24 mouse cellular contexts compared by ENCODE assay signal in the genomic region with DNA sequence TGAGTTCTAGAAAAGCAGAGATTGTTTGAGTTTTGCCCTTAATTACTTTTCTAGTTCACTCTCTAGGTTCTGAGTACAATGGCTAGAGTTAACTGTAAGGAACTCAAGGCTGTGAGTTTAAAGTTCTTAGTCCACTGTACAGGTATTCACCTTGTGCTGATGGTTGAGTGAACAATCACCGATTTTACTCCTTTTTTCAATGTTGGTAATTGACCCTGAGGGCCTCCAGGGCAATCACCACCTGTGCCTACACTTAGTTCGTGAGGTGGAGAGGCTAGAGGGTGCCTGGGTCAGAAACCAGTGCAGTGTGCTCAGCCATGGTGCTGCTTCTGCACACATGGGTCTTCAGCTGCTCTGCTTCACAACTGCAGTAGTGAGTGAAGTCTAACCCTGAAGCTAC. TPM values are rescaled to one million over a fixed set of nuclear protein-coding genes. Genes with fewer than 3 reads are reported as not detected.
A peak's percentile ranks its signal among the peaks of the same experiment; 100 is the strongest.
DNase-seq lines count a peak whose midpoint lies in the region; ATAC-seq and TF ChIP-seq lines count a peak whose summit lies in the region.
"Had no signal": no experiment of that assay in that cellular context is flagged by ENCODE, and none has a peak within 500 bp of the region (broad histone marks: within the 10 kb centered on the region; RNA-seq: fewer than 3 reads in every experiment).

No protein-coding gene starts in this region.

- WGBS in liver, adult 2 months = 41% methylated on average over 2 of the region's 2 CpGs
- 95% methylated on average over 2 of the region's 2 CpGs for WGBS in midbrain, embryonic 15.5 days
- 90% methylated on average over 2 of the region's 2 CpGs for WGBS in midbrain, embryonic 10.5 days

- no peak overlapping the region for H3K4me3 ChIP-seq in liver, adult 2 months (ENCODE audit: insufficient read depth, low read depth, low read length)
- H3K4me3 ChIP-seq in midbrain, embryonic 15.5 days = no peak overlapping the region
- no peak overlapping the region for H3K4me3 ChIP-seq in midbrain, embryonic 10.5 days
- H3K4me3 ChIP-seq: embryonic facial prominence, embryonic 13.5 days; embryonic facial prominence, embryonic 15.5 days; erythroblast, embryonic 14.5 days; forebrain, embryonic 10.5 days; forebrain, embryonic 12.5 days had no signal

- no peaks in the 10 kb centered on the region for H3K36me3 ChIP-seq in liver, adult 2 months (ENCODE audit: control insufficient read depth, insufficient read depth, low read length)
- H3K36me3 ChIP-seq in midbrain, embryonic 15.5 days (replicated peaks) = no peaks in the 10 kb centered on the region
- H3K36me3 ChIP-seq in midbrain, embryonic 10.5 days = peaks cover 100% of the 10 kb centered on the region

- no peak overlapping the region for H3K4me2 ChIP-seq in midbrain, embryonic 15.5 days
- H3K4me2 ChIP-seq: embryonic facial prominence, embryonic 13.5 days; embryonic facial prominence, embryonic 15.5 days; forebrain, embryonic 12.5 days had no signal

- 0 out of 2 replicates have a peak, but pooled peaks have one; percentile 35 for ATAC-seq in midbrain, embryonic 15.5 days (replicated peaks)
- ATAC-seq: forebrain, embryonic 14.5 days had no signal

- no peak for TF ChIP-seq POLR2A in liver, adult 2 months (IDR thresholded peaks at IDR 0.05; ENCODE audit: extremely low read depth, insufficient read depth, low read length)

- H3K27me3 ChIP-seq in liver, adult 2 months (ENCODE audit: control insufficient read depth, insufficient read depth, low read length) = no peaks in the 10 kb centered on the region
- no peaks in the 10 kb centered on the region for H3K27me3 ChIP-seq in midbrain, embryonic 15.5 days (replicated peaks)
- no peaks in the 10 kb centered on the region for H3K27me3 ChIP-seq in midbrain, embryonic 10.5 days (ENCODE audit: low read depth, poor library complexity, severe bottlenecking)
- H3K27me3 ChIP-seq: embryonic facial prominence, embryonic 13.5 days; embryonic facial prominence, embryonic 15.5 days; forebrain, embryonic 12.5 days had no signal

- peaks cover 68% of the 10 kb centered on the region for H3K79me2 ChIP-seq in liver, adult 2 months (ENCODE audit: control insufficient read depth, insufficient read depth, low read length)

- H3K27ac ChIP-seq in liver, adult 2 months (replicated peaks; ENCODE audit: insufficient read depth, low read depth, low read length) = no peak overlapping the region
- H3K27ac ChIP-seq in midbrain, embryonic 15.5 days = no peak overlapping the region
- H3K27ac ChIP-seq in midbrain, embryonic 10.5 days (replicated peaks) = no peak overlapping the region
- H3K27ac ChIP-seq: embryonic facial prominence, embryonic 13.5 days; embryonic facial prominence, embryonic 15.5 days; forebrain, embryonic 10.5 days; forebrain, embryonic 12.5 days had no signal

- H3K4me1 ChIP-seq in liver, adult 2 months (ENCODE audit: control insufficient read depth, insufficient read depth, low read length) = peaks cover 17% of the 10 kb centered on the region
- no peaks in the 10 kb centered on the region for H3K4me1 ChIP-seq in midbrain, embryonic 15.5 days
- H3K4me1 ChIP-seq in midbrain, embryonic 10.5 days = no peaks in the 10 kb centered on the region
- H3K4me1 ChIP-seq: embryonic facial prominence, embryonic 13.5 days; embryonic facial prominence, embryonic 15.5 days; forebrain, embryonic 10.5 days; forebrain, embryonic 12.5 days had no signal

- no peak for TF ChIP-seq CTCF in liver, adult 2 months (IDR thresholded peaks at IDR 0.05; ENCODE audit: low read depth, low read length)

- H3K9ac ChIP-seq in liver, adult 2 months (ENCODE audit: low read depth, low read length) = no peak overlapping the region
- H3K9ac ChIP-seq in midbrain, embryonic 15.5 days = no peak overlapping the region
- H3K9ac ChIP-seq: embryonic facial prominence, embryonic 13.5 days; embryonic facial prominence, embryonic 15.5 days; forebrain, embryonic 12.5 days had no signal

- peak; percentile 15 for DNase-seq in kidney, adult 11 months
- DNase-seq in kidney, postnatal 10 days = no peak
- peak; percentile 57 for DNase-seq in kidney, adult 9 months
- DNase-seq in kidney, postnatal 25 days = no peak
- DNase-seq in liver, adult 2 months (ENCODE audit: extremely low read depth, low read depth, low spot score) = peak; percentile 40
- no peak for DNase-seq in liver
- DNase-seq in midbrain, embryonic 10.5 days (ENCODE audit: low spot score) = no peak
- DNase-seq: adrenal gland, adult 2 months; adrenal gland, postnatal 10 days; adrenal gland, postnatal 25 days; cerebellum, adult 11 months; cerebellum, adult 18-20 months; cerebellum, adult 8-10 months; cerebellum, adult 9-11 months; cerebellum, postnatal 14 days; cerebellum, postnatal 36 days; embryo, embryonic 11 days had no signal

- no peaks in the 10 kb centered on the region for H3K9me3 ChIP-seq in midbrain, embryonic 15.5 days
- H3K9me3 ChIP-seq in midbrain, embryonic 10.5 days (replicated peaks) = peaks cover 99% of the 10 kb centered on the region

RNA-seq across cellular contexts. Expression of gene Spin1, which starts 8.8 kb away (rescaled TPM):
- 39.5 and 52.2 TPM in 2 replicates for total RNA-seq in liver, adult 2 months (2014; rRNA removed)
- polyA plus RNA-seq in liver, adult 2 months (2012; rRNA removed) = 17.1 and 19.5 TPM in 2 replicates
- polyA plus RNA-seq in midbrain, embryonic 15.5 days (2015; fragmentation: Nextera tagmentation; extraction: Ambion mirVana) = 169 and 176 TPM in 2 replicates
- polyA plus RNA-seq in midbrain, embryonic 10.5 days (2016; fragmentation: Nextera tagmentation; extraction: Ambion mirVana) = 73.8 and 84.8 TPM in 2 replicates

Comparison
In these comparisons a context has a peak if more than half of its experiments do, and no peak if none do; other contexts are left out.
1. DNase-seq: peak in kidney, adult 11 months (single experiment), kidney, adult 9 months (single experiment) and liver, adult 2 months (single experiment); none in kidney, postnatal 10 days (single experiment), kidney, postnatal 25 days (0 of 2), liver (single experiment) and midbrain, embryonic 10.5 days (single experiment).